Mouse (Mus musculus): ENCODE measurements around the gene Kbtbd13. TPM values are rescaled to one million over a fixed set of nuclear protein-coding genes. Genes with fewer than 3 reads are reported as not detected.

Gene Kbtbd13
- total and polyA plus RNA-seq, 3 experiments = not detected

GRCm38 (mm10) chr9:65356971-65357370 is 34.5 kb downstream of the Kbtbd13 start:
- Histone ChIP-seq H3K4me3 (replicated peaks in 1 of 3; ENCODE audit: low read depth in 2 of 3, low read length in 2 of 3, poor library complexity in 1 of 3) (no peak overlapping the region), H3K79me2 (replicated peaks; ENCODE audit: control insufficient read depth, extremely low read depth, insufficient read depth, poor library complexity, severe bottlenecking) (peaks cover 18% of the 10 kb centered on the region), H3K4me2 (ENCODE audit: insufficient read depth, low read depth, poor library complexity, severe bottlenecking) (no peak overlapping the region), H3K9ac (ENCODE audit: insufficient read depth, low read depth) (no peak overlapping the region), H3K36me3 (replicated peaks in 1 of 2; ENCODE audit: control insufficient read depth in 1 of 2, insufficient read depth in 1 of 2, low read length in 1 of 2) (peaks cover 45 to 83% of the 10 kb centered on the region in 2 experiments), H3K27me3 (replicated peaks) (no peaks in the 10 kb centered on the region), H3K4me1 (ENCODE audit: control insufficient read depth in 1 of 2, insufficient read depth in 2 of 2) (peaks cover 0 to 7% of the 10 kb centered on the region in 2 experiments; a peak in 1 of 4 replicates), H3K27ac (ENCODE audit: insufficient read depth, low read depth) (no peak overlapping the region), H3K9me3 (replicated peaks; ENCODE audit: low read length) (no peaks in the 10 kb centered on the region)
- TF ChIP-seq CHD1 (IDR thresholded peaks at IDR 0.05; ENCODE audit: low read depth, low read length) = no peak
- no peak for TF ChIP-seq USF1 (IDR thresholded peaks at IDR 0.05; ENCODE audit: low read depth, low read length)
- TF ChIP-seq BHLHE40 (IDR thresholded peaks at IDR 0.05; ENCODE audit: low read depth, low read length) = no peak
- no peak for TF ChIP-seq SIN3A (IDR thresholded peaks at IDR 0.05; ENCODE audit: low read length)
- no peak for TF ChIP-seq POLR2AphosphoS2 (IDR thresholded peaks at IDR 0.05; ENCODE audit: low read depth, low read length)
- no peak for TF ChIP-seq MAFK (IDR thresholded peaks at IDR 0.05; ENCODE audit: insufficient replicate concordance, low read length)
- TF ChIP-seq CTCF (conservative IDR thresholded peaks at IDR 0.05 in 1 of 2, IDR thresholded peaks at IDR 0.05 in 1 of 2; ENCODE audit: low read depth in 2 of 2, low read length in 2 of 2) = no peak
- no peak for TF ChIP-seq PAX5 (IDR thresholded peaks at IDR 0.05; ENCODE audit: low read length)
- no peak for TF ChIP-seq ZNF384 (IDR thresholded peaks at IDR 0.05; ENCODE audit: low read depth, low read length)
- no peak for TF ChIP-seq USF2 (conservative IDR thresholded peaks at IDR 0.05; ENCODE audit: low read depth, low read length)
- no peak for TF ChIP-seq MYC (IDR thresholded peaks at IDR 0.05; ENCODE audit: low read depth, low read length)
- in situ Hi-C loops (cut with MboI; ENCODE audit: low pct_ligation_motif_present, low pct_unique_long_range_greater_than_20kb, low sequenced_read_pairs) = no loop called here
- DNase-seq (ENCODE audit: extremely low read depth) = no peak
- dilution Hi-C loops (cut with MboI; ENCODE audit: extremely low pct_ligation_motif_present, extremely low pct_unique_long_range_greater_than_20kb, low sequenced_read_pairs) = no loop called here

- H3K9me3 ChIP-seq (replicated peaks; ENCODE audit: low read length) = no peaks in the 10 kb centered on the region
- H3K36me3 ChIP-seq (replicated peaks in 1 of 2; ENCODE audit: control insufficient read depth in 1 of 2, insufficient read depth in 1 of 2, low read length in 1 of 2) = peaks cover 43 to 79% of the 10 kb centered on the region in 2 experiments
- H3K27ac ChIP-seq (ENCODE audit: insufficient read depth, low read depth) = no peak overlapping the region
- H3K79me2 ChIP-seq (replicated peaks; ENCODE audit: control insufficient read depth, extremely low read depth, insufficient read depth, poor library complexity, severe bottlenecking) = peaks cover 20% of the 10 kb centered on the region
- in situ Hi-C loops (cut with MboI; ENCODE audit: low pct_ligation_motif_present, low pct_unique_long_range_greater_than_20kb, low sequenced_read_pairs) = no loop called here
- H3K4me2 ChIP-seq (ENCODE audit: insufficient read depth, low read depth, poor library complexity, severe bottlenecking) = no peak overlapping the region
- H3K27me3 ChIP-seq (replicated peaks) = no peaks in the 10 kb centered on the region
- H3K4me3 ChIP-seq (replicated peaks in 1 of 3; ENCODE audit: low read depth in 2 of 3, low read length in 2 of 3, poor library complexity in 1 of 3) = no peak overlapping the region
- dilution Hi-C loops (cut with MboI; ENCODE audit: extremely low pct_ligation_motif_present, extremely low pct_unique_long_range_greater_than_20kb, low sequenced_read_pairs) = no loop called here
- DNase-seq (ENCODE audit: extremely low read depth) = no peak
- H3K9ac ChIP-seq (ENCODE audit: insufficient read depth, low read depth) = no peak overlapping the region
- H3K4me1 ChIP-seq (ENCODE audit: control insufficient read depth in 1 of 2, insufficient read depth in 2 of 2) = peaks cover 0 to 7% of the 10 kb centered on the region in 2 experiments; a peak in 1 of 4 replicates
- TF ChIP-seq EP300 (IDR thresholded peaks at IDR 0.05; ENCODE audit: low read length) (no peak), BHLHE40 (IDR thresholded peaks at IDR 0.05; ENCODE audit: low read depth, low read length) (no peak), MXI1 (IDR thresholded peaks at IDR 0.05; ENCODE audit: low read depth, low read length) (no peak), KAT2A (IDR thresholded peaks at IDR 0.05; ENCODE audit: insufficient replicate concordance, low read length) (no peak), PAX5 (IDR thresholded peaks at IDR 0.05; ENCODE audit: low read length) (no peak), ZKSCAN1 (IDR thresholded peaks at IDR 0.05; ENCODE audit: borderline replicate concordance, low read depth, low read length) (no peak), RAD21 (IDR thresholded peaks at IDR 0.05; ENCODE audit: low read depth, low read length) (no peak), CHD1 (IDR thresholded peaks at IDR 0.05; ENCODE audit: low read depth, low read length) (no peak), TBP (conservative IDR thresholded peaks at IDR 0.05; ENCODE audit: low read depth, low read length) (no peak), SMC3 (IDR thresholded peaks at IDR 0.05; ENCODE audit: low read depth, low read length) (no peak), TCF12 (IDR thresholded peaks at IDR 0.05; ENCODE audit: low read depth, low read length) (no peak)
Observed at GRCm38 (mm10) chr9:65356561-65356960, 34.9 kb downstream of the Kbtbd13 start.

Data from CH12.LX (cell line).